Mouse (Mus musculus): ENCODE measurements around the gene Abcg5. TPM values are rescaled to one million over a fixed set of nuclear protein-coding genes. Genes with fewer than 3 reads are reported as not detected.

The Abcg5 gene
- total RNA-seq, 2 experiments from 2014 or later: not detected

DNA sequence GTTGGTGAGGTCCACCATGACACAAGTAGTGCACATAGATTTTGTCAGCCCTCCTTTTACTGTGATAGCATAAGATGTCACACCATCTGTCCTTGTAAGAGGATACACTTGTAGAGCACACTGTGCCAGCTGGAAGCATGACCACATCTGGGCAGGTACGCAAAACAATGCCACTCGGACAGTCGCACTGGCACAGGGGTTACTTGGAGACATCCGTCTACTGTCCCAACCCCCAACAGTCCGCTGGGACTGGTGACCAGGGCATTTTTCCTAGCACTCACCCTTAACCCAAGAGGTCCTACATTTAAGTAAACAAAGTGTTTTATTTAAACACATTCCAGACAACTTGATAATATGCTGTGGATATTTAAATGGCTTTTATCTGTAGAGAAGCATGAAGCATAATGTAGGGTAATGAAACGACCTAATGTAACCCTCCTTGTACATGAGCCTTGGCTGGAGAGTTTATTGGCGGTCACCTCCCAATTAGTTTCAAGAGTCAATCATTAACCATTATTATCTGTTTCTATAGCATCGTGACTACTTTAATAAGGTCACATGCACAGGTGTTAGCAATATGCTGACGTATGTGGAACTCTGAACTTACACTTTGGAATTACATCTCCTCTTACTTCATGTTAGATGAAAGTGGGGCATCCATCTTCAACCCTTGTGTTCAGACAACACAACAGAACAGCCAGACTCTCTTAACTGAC, 32.4 kb downstream of the Abcg5 start:
- DNase-seq: no peak
- intact Hi-C loops (cut with DNase I; ENCODE audit: low total_unique reads): no loop called here

GRCm38 (mm10) chr17:84647630-84648029, 35.2 kb downstream of the Abcg5 start:
- intact Hi-C loops (cut with DNase I; ENCODE audit: low total_unique reads): no loop called here
- DNase-seq: no peak

DNA sequence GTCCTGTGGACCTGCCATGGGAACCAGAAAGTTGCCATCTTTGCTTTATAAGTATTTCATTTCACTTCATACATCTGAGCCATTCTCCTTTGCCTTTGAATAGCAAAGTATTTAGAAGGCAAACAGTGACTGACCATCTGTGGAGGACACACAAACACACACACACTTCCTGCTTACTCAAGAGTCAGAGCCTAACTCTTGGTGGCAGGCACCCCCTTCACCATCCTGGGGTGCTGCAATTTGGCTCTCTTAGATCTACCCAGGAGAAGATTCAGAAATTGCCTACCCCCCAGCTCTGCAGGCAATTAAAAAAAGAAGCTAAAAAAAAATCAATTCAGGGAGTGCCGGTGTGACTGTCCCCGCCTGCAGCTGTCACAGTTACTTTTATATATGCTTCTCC, 36.3 kb downstream of the Abcg5 start:
- DNase-seq: no peak
- intact Hi-C loops (cut with DNase I; ENCODE audit: low total_unique reads): no loop called here

DNA sequence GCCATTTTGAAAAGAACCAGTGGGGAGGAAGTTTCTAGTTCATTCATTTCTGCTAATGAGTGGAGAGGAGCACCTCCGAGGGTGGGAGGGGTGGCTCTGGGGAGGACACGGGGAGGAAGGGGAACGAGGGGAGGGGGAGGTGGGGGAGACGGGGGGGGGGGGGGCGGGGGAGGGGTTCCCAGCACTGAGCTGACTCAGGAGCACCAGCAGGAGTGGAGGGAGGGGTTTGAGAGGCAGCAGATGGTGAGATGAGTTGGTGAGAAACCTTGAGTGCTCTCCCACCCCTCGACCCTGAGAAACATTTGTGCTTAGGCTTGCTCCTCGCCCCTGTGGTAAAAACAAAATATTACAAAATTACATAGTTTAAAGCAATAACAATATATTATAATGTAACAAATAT, 36.9 kb downstream of the Abcg5 start:
- intact Hi-C loops (cut with DNase I; ENCODE audit: low total_unique reads): no loop called here
- DNase-seq: no peak

- intact Hi-C loops (cut with DNase I; ENCODE audit: low total_unique reads): no loop called here
Observed at GRCm38 (mm10) chr17:84645119-84645518, 37.7 kb downstream of the Abcg5 start.

GRCm38 (mm10) chr17:84644292-84645050, 38.3 kb downstream of the Abcg5 start:
- DNase-seq: no peak
- intact Hi-C loops (cut with DNase I; ENCODE audit: low total_unique reads): no loop called here

More at GRCm38 (mm10) chr17:84645119-84645518, 37.7 kb downstream of the Abcg5 start:
- no peak for DNase-seq

GRCm38 (mm10) chr17:84642324-84642723, 40.5 kb downstream of the Abcg5 start:
- intact Hi-C loops (cut with DNase I; ENCODE audit: low total_unique reads): no loop called here
- no peak for DNase-seq

DNA sequence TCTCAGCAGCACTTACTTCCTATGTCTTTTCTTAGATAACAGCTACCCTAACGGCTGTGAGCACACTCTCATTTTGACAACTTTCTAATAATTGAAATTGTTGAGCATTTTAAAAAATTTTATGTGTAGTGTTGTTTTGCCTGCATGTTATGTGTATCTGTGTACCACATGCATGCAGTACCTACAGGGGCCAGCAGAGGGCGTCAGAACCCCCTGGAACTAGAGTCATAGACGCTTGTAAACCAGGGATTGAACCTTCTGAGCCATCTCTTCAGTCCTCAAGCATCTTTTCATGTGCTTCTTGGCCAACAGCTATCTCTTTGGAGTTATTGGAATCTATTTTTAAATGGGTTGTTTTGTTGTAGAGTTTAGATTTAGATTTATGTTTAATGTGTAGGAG, 40.9 kb downstream of the Abcg5 start:
- intact Hi-C loops (cut with DNase I; ENCODE audit: low total_unique reads): no loop called here
- no peak for DNase-seq

DNA sequence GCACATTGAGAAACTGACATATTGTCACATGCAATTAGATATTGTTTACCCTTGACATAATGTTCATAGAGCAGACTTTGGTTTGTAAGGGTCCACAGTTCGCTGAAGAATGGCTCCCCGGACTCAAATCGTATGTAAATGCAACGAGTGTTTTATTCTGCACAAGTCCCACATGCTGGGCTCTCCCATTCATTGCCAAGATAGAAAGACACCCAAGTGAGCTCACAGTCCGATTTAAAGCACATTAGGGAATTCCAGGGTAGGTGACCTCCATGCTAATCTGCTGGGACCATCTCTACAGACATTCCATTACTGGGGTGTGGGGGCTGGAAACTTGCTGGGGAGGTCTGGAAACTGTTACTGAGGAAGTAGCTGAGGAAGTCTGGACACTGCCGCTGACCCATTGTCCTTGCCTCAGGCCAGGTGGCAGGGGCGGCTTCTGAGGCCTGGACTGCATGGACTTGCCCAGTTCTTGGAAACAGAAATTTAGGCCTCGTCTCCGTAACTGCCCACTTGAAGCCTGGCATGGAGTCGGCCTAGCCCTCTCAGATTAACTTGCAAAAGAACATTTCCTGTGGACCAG, 42.9 kb downstream of the Abcg5 start:
- intact Hi-C loops (cut with DNase I; ENCODE audit: low total_unique reads): no loop called here

GRCm38 (mm10) chr17:84637971-84638370, 44.8 kb downstream of the Abcg5 start:
- no peak for DNase-seq
- intact Hi-C loops (cut with DNase I; ENCODE audit: low total_unique reads): no loop called here

More for the DNA sequence above, 42.9 kb downstream of the Abcg5 start:
- DNase-seq: no peak

DNA sequence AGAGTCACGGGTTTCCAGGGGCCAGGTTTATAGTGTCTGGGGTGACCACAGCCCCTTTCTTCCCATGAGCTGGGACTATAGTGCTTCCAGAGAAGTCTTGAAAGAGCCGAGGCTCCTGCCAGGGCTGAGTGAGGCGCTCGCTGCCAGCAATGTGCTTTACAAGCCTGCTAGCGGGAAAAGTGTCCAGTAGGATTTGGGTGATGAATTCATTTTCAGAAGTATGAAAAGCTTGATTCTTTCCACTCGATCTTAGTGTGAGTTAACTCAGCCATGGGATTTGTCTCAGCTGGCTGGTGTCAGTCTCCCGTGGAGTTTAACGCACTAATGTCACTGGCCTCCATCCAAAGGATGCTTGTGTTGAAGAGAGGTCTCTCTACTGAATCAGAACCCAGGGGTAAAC, 46.5 kb downstream of the Abcg5 start:
- peak; percentile 28 for DNase-seq
- intact Hi-C loops (cut with DNase I; ENCODE audit: low total_unique reads): no loop called here

DNA sequence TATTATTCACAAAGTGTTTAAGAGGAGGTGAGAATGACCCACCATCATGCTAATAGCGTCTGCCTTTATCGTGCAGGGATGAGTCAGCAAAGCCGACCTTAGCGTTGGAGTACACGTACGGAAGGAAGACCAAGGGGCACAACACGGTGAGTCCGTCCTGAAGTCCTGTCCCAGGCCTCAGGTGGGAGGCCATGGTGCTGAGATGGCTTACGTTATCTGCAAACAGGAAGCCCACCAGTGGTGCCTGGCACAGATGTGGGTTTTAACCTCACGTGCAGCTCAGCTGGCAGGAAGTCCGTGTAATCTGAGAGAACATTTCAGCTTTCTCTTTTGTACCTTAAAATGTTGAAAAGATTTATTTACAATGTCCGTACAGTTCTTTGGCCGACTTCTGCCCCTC, 49.4 kb downstream of the Abcg5 start:
- DNase-seq: no peak
- intact Hi-C loops (cut with DNase I; ENCODE audit: low total_unique reads): no loop called here

DNA sequence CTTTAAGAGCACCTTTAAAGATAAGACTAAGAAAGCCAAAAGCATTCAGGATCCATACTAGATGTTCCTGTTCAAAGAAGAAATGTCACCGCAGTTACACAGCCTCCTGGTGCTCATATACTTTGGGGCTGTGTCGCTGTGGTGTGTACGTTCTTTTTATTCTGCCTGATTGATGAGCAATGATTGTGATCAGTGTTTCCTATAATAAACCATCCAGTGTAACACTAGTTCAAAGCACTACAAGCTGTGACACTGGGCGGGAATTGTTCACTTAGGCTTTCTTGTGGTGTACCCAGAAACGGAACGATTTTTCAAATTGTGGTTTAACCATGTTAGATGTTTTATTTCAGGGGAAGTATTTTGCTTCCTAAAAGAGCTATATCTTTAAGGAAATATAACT, 51.0 kb downstream of the Abcg5 start:
- intact Hi-C loops (cut with DNase I; ENCODE audit: low total_unique reads): no loop called here

DNA sequence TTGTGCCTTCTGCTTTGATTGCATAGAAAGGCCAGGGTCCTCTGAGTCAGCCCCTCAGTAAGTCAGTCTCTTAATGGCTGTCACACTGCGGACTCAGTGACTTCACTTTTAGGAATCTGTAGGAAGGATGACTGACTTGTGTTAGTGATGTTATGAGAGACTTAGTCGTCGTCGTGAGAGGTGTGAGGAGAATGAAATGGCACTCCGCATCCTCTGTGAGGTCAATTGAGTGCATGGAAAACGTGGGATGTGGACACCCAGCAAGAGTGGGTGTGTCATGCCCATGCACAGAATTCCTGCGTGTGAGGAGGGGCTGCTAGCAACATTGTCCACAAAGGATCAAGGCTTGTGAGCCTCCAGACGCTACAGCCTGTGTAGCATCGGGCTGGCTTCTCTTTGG, 54.2 kb downstream of the Abcg5 start:
- intact Hi-C loops (cut with DNase I; ENCODE audit: low total_unique reads): no loop called here
- DNase-seq: no peak

More for the DNA sequence above, 51.0 kb downstream of the Abcg5 start:
- DNase-seq: no peak

GRCm38 (mm10) chr17:84627721-84628120, 55.1 kb downstream of the Abcg5 start:
- intact Hi-C loops (cut with DNase I; ENCODE audit: low total_unique reads): no loop called here
- no peak for DNase-seq

GRCm38 (mm10) chr17:84626857-84627305, 55.9 kb downstream of the Abcg5 start:
- intact Hi-C loops (cut with DNase I; ENCODE audit: low total_unique reads): no loop called here
- DNase-seq: no peak

GRCm38 (mm10) chr17:84626276-84626856, 56.4 kb downstream of the Abcg5 start, which contains the start of gene Dync2li1:
TSS of gene Dync2li1 (plus strand) at chr17:84626496.
- DNase-seq: peak; percentile 89
- intact Hi-C loops (cut with DNase I; ENCODE audit: low total_unique reads): no loop called here

DNA sequence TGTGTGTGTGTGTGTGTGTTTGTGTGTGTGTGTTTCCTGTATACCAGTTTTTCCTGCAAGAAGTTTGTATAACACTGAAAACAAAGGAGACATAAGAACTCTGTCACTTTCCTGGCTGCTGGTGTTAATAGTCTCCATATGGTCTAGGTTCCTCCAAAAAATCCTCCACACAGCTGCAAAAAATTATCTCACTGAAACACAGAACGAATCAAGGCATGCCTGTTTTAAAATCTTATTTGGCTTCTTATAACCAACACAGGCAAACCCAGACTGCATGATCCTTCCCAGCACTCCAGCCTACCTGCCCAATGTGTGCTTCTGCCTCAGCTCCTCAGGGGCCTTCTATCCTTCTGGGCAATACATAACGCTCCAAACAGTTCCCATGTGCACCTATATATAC, 59.9 kb downstream of the Abcg5 start:
- no peak for DNase-seq
- intact Hi-C loops (cut with DNase I; ENCODE audit: low total_unique reads): no loop called here

DNA sequence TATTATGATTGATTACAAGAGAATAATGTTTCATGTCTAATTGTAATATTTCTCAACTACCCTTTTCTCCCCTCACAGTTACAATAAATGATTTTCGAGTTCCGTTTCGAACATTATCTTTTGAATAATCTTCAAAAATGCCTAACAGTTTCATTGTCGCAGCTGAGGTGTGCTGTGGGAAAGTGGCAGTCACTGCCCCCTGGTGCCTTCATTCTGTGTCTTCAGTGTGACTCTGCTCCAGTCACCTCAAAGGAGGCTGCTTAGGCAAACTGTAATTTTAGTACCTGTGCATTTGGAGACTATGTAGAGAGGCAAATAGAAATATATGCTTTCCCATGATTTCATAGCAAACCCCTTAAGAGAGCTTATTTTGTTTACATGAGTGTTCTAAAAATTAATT, 60.8 kb downstream of the Abcg5 start:
- no peak for DNase-seq
- intact Hi-C loops (cut with DNase I; ENCODE audit: low total_unique reads): no loop called here

DNA sequence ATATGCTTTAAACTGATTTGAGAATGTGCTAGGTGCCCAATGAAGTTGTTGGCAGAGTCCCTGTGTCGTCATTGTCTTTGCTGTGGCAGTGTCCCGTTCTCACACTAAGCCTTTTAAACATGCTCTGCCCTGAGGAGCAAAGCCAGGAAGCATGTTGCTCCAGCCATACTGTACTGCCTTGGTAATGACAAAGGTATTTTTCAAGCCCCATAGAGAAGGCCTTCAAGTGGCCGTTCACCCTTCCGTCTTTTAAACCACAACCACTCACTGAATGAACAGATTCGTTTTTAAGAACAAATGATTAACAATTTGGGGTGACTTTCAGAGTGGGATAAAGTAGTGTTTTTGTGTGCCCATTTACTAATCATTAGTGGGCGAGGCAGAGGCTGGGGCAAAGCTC, 61.6 kb downstream of the Abcg5 start:
- no peak for DNase-seq
- intact Hi-C loops (cut with DNase I; ENCODE audit: low total_unique reads): no loop called here

Measured in gastrocnemius, postnatal 14 days (tissue).